Mouse (Mus musculus) heart, adult 8-10 months (tissue): ENCODE measurements around the gene Ptrhd1. TPM values are rescaled to one million over a fixed set of nuclear protein-coding genes. Genes with fewer than 3 reads are reported as not detected.
"Not testable (repeated sequence)": the region's sequence is repeated elsewhere in the genome, so short reads cannot be mapped to it uniquely, and the experiment has no call there.

Experiments used
- DNase-seq: peaks from one replicate; pipeline ENCODE4 v3.0.0; 2022; ENCODE audit warnings: low spot score
- total RNA-seq, 4 experiments: library from RNA; stranded (reverse); gene quantifications; 2 replicates each; pipeline ENCODE4 v1.2.4; 2022

The Ptrhd1 gene
- 1 to 10 TPM; 3.1 to 4.8 (median 4.4) TPM for total RNA-seq

DNA sequence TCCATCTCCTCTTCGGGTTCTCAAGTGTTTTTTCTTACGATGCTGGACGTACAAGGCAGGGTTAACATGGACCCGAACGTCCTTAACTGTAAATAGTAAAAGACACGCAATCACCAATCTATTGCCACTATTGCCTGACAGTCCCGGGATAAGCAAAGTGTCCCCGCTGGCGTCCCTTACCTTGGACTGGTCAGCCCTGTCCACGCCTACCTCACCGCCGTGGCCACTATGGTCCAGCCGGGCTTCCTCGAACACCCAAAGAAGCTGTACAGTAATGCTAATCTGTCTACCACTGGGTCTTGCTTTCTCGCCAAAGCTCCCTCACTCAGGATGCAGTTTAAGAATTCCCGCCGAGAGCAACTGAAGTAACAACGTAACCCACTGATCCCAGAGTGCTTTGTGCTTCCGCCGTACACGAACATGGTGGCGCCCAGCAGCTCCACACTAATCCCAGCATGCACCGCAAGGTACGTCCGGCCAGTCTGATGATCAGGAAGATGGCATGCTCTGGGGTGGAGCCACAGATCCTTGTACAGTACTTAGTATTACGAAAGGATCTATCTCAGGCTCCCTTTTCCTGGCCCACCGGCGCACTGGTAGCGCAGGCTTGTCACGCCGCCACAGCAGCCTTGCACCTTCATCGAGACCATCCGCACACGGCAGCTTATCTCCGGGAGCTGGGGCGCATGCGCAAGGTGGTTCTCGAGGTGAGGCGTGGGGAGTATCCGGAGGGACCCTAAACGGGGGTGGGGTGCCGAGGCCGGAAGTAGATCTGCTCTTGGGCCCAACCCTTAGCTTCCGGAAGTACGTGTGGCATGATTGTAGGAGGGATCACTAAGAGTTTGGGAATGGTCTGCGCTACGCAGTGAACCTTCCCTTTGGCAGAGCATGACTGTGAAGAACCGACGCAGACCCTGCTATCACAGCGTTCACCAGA is at the start of gene Ptrhd1, which contains the start of gene Cenpo:
Gene Ptrhd1 (plus strand): TSS at position 456 of the 937 bp plus-strand sequence.
Gene Cenpo (minus strand): TSS at position 723 of the 937 bp plus-strand sequence.
- peak; percentile 98 for DNase-seq

DNA sequence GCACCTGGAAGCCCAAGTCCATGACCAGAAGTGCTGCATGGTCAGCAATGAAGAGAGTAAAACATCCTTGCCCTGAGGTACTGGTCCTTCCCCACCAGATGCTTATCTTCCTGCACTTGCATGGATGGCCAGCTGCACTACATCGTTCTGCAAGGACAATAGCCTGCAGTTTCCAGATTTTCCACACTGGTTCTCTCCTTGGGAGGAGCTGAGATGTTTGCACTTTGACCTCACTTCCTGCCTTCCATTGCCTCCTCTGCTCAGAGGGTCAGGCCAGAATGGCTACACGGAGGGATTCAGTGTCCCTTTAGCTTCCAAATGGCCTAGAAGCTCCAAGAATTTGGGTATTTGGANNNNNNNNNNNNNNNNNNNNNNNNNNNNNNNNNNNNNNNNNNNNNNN is 49.2 kb upstream of the Ptrhd1 start:
- DNase-seq, result no peak

DNA sequence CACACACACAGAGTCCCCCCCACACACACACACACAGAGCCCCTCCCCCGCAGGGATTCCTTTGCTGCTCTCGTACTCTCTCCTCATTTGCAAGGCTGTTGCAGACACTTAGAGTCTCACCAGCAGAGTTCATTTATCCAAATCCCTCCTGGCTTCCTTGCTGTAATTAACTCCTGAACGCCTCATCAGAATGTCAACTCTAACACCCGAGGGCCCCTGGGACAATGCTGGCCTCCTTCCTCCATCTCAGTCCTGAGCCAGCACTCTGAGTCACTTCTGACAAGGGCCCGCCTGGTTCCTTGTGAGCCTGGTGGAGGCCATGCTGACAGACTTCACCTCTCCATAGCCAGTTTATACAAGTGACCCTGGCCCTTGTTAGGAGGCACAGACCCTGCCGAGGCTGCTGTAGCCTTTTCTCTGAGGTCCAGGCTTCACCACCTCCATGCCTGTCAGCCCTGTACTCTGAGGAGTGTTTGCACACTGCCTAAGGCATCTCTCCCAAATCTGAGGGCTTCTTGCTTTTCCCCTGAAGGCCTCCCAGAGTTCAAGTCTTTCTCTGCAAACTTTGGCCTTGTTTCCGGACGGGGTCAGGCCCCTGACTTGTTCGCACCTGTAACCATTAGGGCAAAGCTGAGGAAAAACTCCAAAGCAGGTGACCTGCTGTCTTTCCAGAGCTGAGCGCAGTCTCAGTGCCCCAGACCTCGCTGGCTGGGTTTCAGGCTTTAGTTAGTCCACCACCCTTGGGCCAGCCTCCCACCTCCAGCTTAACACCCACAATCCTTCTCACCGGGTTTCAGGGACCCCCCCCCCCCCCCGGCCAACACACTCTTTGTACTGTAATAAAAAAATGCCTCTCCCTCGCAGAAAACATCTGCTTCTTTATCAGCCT is 45.4 kb upstream of the Ptrhd1 start:
- peak; percentile 82 for DNase-seq

DNA sequence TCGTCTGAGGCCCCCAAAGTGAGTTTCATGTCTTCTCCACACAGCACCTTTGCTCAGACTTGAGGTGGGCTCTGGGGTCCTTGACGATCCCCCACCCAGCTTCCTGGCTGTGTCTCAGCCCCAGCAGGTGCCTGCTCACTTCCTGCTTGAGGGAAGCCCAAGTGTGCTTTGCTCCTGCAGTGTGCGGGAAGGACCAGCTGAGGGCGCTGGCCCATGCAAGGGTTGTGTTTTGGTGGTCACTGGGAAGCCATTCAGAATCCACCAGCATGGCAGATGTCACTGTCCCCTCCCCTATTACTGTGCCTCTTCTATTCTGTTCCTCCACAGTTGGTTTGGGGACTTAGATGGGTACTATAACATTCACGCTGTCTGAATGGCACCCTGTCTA is 44.8 kb upstream of the Ptrhd1 start:
- no peak for DNase-seq

DNA sequence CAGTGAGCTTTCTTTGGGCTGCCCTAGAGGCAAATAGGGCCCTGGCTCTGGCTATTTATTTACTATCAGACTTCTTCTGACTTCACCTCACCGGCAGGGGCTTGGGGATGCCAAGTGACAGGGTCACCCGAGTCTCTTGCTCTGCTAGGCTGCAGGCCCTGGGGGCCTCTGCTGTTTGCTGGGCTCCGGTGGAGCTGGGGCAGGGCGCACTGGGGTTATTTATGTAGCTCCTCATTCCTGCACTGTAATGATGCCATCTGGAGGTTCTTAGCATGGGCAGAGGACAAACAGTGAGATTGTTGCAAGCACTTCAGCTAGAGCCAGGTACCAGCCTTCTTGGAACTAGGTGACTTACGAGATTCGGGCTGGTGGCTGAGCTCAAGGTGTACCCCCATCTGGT is 41.3 kb upstream of the Ptrhd1 start:
- DNase-seq, result no peak

DNA sequence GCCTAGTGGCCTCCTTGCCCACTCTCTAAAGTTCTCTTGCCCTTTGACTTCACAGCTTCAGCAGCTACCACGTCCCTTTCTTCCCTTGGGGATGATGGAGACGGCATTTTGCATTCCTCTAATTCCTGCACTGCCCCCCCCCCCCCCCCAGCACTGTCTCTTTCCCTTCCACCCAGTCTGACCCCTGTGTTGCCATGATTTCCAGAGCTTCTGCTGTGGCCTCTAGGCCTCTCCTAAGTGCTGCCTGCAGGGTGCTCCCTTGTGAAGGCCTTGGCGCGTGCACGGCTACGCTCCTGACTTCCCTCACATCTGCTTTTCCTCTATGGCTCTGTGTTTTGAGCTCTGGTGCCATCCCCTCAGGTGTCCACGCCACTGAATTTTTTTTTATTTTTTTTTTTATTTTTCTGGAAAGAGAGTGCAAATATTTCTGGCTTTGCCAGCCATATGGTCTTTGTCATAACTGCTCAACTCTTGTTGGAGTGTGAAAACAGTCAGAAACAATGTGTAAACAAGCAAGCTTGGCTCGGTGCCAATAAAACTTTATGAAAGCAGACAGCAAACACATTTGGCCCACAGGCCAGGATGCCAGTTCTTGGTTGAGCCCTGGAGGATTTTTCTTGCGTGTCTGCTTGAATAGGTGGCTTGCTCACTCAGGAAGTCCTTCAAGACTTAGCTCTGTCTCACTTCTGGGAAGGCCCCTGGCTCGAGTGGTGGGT is 40.6 kb upstream of the Ptrhd1 start:
- DNase-seq, result no peak

DNA sequence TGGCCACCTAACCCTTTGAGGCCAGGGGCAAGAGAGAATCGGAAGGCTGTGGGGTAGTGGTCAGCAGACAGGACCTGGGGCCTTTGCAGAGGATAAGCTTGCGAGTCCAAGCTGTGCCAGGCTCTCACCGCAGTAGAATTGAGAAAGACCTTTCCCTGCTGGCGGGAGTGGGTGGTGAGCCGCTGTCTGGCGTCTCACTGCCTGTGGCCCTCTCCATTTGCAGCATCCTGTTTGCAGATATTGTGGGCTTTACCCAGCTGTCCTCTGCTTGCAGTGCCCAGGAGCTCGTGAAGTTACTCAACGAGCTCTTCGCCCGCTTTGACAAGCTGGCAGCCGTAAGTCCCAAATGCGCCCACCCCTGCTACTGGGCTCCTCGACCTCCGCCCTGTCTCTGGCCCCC is 39.2 kb upstream of the Ptrhd1 start:
- DNase-seq, result no peak

DNA sequence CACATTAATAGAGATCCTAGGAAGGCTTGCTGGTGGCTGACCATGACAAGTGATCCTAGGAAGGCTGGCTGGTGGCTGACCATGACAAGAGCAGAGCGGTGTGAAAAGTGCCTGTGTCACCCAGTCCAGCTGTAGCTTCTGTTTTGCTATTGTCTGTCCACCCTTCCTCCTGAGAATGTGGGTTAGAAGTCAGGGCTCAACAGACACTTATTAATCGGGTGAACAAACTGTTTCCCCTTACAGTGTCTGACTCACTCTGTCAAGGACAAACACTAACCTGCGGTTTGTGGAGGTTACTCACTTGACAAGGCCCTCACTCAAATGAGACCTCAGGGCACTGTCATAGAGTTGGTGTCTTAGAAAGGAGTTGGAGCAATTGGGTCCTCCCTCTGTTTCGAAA is 35.1 kb upstream of the Ptrhd1 start:
- no peak for DNase-seq

DNA sequence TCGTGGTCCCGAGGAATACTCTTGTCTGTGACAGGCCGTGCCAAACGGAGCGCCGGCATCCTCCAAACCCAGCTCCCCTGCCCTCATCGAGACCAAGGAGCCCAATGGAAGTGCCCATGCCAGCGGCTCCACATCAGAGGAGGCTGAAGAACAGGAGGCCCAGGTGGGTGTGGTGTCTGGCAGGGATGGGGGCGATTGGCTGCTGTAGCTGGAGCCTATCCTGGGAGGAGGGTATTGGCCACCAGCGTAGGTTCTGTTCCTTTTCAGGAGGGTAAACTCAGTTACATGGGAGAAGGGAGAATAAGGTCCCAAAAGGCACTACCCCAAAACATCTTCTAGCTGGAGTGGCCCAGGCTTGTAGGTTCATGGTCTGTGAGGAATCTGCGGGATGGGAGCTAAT is 34.6 kb upstream of the Ptrhd1 start:
- no peak for DNase-seq

DNA sequence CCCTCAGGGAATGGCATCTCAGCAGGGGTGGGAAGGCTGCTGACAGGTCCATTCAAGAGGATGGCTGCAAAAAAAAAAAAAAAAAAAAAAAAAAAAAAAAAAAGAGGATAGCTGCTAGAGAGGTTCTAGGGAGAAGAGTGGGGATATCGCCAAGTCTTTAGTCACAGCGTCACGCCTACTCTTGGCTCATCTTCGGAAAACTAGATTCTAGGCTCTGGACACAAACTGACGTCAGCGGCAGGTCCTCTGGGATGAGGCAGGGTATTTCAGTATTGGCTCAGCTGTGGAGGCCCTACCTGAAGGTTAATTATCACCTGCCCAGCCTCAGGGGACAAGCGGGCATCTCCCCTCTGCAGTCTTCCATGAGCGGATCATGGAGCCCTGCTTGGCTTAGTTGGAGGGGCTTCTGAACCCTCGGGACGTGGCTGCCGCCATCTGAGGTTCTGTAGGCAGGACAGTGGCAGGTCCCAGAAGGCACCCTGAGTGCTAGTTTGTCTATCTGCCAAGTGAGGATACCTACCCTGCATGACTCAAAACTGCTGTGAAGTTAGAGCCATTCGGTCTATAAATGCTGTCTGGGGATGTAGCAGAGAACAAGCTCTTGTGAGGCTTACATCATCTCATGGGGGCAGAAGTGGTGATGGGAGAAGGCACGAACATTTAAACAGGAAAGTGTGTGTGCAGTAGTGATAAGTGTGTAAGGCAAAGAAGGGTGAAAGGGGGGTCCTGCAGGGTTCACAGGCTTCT is 32.2 kb upstream of the Ptrhd1 start:
- DNase-seq, result peak; percentile 67

DNA sequence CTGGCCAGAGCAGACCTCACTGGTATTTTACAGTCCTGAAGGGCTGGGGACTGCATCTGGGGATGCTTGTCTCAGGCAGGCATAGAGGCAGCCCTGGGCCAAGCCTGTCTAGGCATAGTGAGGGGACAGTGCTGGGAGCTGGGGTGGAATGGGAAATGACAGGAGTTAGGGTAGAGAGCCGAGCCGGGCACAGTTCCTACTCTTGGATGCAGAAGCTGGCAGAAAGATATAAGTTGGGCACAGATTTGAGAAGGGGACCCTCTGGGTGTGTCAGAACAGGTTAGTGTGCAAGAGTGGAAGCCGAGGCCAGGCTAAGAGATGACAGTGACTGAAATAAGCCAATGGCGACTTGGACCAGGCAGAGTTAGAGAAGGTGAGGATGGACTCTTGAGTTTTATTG is 31.6 kb upstream of the Ptrhd1 start:
- no peak for DNase-seq

DNA sequence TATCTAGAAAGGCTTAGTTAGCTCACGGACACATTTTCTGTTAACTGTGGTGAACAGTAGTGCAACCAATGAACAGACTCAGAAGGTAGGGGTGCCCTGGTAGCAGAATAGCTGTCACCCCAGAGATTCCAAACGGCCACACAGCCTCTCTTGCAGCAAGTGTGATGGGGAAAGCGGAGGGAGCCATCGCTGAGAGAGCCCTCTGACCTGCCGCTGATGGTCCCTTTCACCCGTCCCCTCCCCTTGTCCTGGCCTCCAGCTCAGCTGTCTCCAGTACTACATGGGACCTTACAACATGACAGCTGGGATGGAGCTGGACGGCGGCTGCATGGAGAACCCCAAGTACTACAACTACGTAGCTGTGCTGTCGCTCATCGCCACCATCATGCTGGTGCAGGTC is 27.7 kb upstream of the Ptrhd1 start:
- DNase-seq, result no peak

DNA sequence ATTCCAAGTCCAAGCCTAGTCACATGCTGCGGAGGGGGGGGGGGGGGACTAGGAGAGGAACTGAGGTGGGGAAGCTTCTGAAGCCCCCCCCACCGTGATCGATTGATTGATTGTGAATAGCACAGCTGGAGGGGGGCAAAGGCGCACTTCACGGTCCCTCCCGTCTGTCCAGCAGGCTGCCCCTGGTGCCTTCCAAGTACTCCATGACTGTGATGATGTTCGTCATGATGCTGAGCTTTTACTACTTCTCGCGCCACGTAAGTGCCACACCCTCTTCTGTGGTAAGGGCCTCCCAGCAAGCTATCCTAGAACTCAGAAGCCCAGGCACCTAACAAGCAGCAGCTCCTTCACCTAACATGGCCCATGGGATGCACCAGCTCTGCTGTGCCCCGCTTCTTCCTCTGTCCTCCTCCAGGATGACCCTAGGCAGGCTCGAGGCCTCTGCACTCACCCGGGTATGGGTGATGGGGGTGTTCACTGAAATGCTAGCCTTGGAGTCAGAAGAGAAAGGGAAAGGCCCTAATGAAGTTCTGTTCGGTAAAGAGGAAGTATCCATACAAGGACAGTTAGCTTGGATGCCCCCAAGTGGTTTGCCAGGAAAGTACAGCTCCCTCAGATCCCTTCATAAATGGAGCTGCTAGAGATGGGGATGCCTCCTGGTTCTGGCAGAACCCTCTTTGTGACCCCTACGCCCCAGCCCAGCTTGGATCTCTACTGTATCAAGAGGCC is 25.3 kb upstream of the Ptrhd1 start:
- peak; percentile 60 for DNase-seq

DNA sequence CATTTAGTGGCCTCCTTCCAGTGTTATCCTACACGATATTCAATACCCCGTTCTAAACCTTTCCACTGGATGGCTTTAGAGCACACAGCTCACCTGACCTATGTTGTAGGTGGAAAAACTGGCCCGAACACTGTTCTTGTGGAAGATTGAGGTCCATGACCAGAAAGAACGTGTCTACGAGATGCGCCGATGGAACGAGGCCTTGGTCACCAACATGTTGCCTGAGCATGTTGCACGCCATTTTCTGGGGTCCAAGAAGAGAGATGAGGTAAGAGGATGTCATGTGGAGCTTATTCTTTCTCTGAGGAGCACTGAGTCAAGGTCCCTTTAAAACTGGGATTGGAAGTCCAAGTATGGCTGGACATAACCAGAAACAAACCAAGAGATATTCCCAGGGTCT is 24.6 kb upstream of the Ptrhd1 start:
- DNase-seq, result no peak

DNA sequence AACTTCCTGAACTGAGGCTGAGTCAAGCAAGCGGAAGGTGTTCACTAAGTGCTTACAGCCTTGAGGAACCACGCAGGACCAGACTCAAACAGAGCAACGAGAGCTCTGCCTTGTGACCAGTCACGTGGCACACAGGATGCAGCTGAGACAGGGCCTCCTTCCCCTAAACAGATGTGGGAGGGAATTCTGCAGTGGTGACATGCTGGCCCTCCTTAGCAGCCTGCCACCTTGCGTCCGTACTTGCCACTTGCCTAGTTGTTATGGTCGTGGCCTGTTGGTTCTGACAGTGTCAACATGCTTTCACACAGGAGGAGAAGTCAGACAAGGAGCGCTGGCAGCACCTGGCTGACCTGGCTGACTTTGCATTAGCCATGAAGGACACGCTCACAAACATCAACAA is 22.7 kb upstream of the Ptrhd1 start:
- peak; percentile 22 for DNase-seq

DNA sequence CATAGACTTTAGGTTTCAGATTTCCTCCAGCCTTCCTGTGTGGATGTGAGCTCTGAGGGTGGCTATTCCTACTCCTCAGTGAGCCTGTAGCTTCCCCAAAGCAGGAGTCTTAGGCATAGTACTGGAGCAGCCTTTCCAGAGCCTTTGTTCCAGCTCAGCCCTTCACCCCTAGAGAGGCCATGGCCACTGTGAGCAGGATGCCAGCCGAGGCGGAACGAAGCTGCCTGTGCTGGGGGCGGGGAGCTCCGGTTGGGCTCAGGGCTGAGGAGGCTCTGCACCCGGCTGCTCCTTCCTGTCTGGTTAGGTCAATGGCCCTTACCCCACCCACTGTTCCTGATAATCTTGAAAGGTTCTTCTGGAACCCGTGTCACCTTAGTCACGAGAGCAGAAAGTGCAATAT is 20.9 kb upstream of the Ptrhd1 start:
- no peak for DNase-seq

DNA sequence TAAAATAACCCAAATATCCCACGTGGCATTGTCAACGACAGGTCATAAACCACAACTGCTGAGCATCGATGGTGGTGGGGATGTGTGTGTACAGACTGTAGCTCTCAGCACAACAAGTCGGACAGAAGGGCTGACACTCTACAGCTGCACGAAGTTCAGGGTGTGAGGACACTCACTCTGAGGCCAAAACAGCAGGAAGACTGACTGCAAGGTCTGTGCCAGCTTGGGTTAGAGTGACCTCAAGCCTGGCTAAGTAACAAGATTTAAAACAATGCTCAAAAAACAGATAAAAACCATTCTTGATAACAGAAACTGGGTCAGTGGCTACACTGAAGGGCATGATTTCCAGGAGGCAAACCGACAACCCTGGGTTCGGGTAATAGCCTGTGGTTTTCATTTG is 3.7 kb upstream of the Ptrhd1 start:
- no peak for DNase-seq

DNA sequence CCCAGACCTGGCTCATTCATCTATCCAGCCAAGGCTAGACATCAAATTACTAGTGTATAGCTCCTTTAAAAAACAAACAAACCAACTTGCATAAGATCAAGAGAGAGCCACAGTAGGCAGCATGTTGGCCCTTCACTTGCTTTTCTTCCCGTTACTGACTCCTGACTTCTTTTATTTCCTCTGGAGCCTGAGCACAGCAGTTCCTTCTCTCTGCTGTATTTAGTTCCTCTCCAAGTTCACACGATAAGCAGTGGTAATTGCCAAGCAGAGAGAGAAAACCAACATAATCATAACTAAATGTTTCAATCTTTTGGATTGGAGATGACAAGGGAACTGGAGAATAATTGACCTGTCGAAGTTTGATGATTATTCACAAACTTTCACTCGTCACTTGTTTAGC is 1.1 kb upstream of the Ptrhd1 start:
- no peak for DNase-seq

DNA sequence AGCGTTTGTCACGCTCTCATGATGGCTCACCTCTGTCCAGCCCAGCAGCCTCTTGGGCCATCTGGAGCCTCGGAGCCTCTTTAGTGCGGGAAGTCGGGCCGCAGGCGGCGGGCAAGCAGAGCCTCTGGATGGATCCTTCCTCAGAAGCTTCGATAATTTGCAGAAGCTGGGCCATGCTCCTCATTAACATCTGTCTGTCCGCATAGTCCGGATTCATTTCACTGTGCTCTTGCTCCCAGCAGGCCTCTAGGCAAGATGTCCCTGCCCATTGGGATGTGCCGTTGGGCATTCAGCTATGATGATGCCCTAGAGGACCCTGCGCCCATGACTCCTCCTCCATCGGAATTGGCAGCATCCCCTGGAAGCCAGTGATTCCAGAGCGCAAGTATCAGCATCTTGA is 3.7 kb downstream of the Ptrhd1 start:
- no peak for DNase-seq

DNA sequence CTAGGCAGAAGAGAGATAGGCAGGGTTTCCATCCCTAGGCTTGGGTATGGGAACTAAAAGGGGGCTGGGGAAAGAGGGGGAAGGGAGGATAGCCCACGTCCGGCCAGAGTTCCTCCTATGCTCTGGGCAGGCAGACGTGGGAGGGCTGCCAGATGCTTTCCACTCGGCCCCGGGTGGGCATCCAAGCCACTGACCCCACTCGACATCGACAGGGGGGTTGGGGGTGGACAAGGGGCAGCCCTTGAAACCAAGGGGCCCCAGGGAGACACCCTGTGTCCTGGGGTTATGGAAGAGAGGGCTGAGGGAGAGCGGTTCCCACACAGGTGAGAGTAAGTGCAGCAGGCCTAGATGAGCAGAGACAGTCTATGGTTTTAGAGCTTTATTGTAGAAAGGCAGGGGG is 6.5 kb downstream of the Ptrhd1 start:
- not testable (repeated sequence) for DNase-seq

DNA sequence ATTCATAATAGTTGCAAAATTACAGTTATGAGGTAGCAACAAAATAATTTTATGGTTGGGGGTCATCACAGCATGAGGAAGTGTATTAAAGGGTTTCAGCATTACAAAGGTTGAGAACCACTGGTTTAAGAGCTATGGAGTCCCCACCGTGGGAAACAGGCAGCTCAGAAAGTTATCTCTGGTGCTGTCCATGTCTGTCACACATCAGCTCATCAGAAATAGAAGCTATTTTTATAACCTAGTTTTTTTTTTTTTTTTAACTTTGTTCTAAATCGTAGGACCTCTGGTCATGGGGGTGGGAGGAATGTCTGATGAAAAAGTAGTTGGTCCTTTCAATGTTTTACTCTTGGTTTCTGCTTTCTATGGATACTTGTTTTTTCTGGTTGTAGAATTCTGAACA is 10.0 kb downstream of the Ptrhd1 start:
- DNase-seq, result no peak
